Mouse (Mus musculus) testis, postnatal 10 days (tissue): Measurements from ENCODE around the gene Hist3h2a.

ENCODE experiments used
- DNase-seq: peaks from one replicate; pipeline ENCODE4 v3.0.0; 2021; ENCODE audit warnings: low spot score

The Hist3h2a gene

DNA sequence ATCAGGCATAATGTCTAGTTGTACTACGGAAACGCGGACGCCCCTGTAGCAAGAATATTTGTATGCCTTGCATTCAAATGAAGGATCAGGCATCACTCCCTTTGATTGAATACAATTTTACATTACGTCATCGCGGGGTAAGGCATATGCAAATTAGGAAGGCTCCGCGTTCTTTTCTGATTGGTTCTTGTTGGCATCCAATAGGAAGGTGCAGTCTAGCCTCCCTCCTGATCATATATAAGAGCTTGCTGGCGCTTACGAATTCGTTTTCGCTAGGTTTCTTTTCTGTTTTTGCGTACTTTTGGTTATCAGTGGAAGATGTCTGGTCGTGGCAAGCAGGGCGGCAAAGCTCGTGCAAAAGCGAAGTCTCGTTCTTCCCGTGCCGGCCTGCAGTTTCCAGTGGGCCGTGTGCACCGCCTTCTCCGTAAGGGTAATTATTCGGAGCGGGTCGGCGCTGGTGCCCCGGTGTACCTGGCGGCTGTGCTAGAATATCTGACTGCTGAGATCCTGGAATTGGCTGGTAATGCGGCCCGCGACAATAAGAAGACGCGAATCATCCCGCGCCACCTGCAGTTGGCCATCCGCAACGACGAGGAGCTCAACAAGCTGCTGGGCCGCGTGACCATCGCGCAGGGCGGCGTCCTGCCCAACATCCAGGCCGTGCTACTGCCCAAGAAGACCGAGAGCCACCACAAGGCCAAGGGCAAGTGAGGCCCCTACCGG is at the start of gene Hist3h2a, which contains the start of gene Trim17:
TSS of gene Hist3h2a (plus strand) at position 266 of the 723 bp plus-strand sequence.
TSS of gene Trim17 (plus strand) at position 266 of the 723 bp plus-strand sequence.
- DNase-seq, result peak; percentile 90

GRCm38 (mm10) chr11:58904838-58905237 is 49.6 kb upstream of the Hist3h2a start:
- DNase-seq, result no peak

- no peak for DNase-seq
These were observed 40.7 kb upstream of the Hist3h2a start for GRCm38 (mm10) chr11:58913776-58914175.

DNA sequence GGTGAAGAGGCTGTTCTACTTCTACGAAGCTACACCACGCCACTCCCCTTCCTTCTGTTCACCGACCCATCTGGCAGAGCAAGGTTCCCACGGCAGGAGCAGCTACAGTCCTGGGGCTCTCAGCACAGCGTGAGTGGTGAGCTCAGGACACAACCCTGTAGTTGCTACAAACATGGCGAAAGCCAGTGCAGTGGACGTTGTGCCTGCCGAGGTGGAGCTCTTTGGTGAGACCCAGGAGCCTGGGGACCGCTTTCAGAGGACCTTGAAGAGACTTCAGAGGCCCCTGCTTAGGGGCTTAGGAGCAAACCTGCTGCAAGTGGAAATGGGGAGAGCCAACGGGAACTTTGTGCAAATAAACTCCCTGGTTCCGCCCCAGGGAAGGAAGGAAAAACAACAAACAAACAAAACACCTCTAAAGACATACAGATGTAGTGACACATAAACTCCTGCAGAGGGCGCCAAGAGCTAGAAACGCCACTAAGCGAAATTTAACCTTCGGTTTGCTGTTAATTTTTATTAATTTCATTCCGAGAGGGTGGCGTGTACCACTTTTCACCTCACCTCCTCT is 39.9 kb upstream of the Hist3h2a start:
- no peak for DNase-seq

DNA sequence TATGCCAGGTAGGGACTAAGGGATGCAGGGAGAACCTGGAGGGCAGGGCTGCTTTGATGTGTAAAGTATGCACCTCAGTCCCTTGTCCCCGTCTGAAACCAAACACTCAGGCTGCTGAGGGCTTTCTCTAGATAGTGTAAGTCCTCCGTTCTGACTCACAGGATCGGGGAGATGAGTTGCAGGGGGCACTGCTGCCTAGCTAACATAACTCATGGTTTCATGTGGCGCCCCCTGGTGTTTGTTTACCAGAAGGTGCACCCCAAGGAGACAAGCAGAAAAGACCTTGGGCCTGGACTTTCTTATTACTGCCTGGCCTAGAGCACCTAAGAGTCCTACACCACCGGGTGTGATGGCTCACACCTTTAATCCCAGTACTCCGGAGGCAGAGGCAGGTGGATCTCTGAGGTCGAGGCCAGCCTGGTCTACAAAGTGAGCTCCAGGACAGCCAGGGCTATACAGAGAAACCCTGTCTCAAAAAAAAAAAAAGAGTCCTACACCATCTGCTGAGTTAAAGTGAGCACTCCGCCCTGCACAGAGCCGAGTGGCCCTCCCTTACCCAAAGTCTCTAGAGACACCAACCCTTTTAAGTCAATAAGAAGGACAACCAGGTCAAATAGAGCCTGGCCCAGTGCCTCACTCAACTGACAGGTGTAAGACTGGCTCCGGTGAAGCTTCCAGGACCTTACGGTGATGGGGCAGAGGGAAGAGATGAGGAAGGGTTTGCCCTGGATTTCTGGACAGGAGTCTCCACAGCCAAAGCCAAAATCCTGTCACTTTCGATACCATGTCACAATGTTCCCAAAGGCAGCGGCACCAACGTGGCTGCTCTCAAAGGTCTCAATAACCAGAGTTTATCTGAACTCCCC is 37.4 kb upstream of the Hist3h2a start:
- peak; percentile 78 for DNase-seq

GRCm38 (mm10) chr11:58917745-58918366 is 36.6 kb upstream of the Hist3h2a start, which contains the start of gene Btnl10:
Btnl10 (plus strand) TSS chr11:58917908.
- DNase-seq, result peak; percentile 77

GRCm38 (mm10) chr11:58918759-58919158 is 35.7 kb upstream of the Hist3h2a start:
- DNase-seq, result no peak

DNA sequence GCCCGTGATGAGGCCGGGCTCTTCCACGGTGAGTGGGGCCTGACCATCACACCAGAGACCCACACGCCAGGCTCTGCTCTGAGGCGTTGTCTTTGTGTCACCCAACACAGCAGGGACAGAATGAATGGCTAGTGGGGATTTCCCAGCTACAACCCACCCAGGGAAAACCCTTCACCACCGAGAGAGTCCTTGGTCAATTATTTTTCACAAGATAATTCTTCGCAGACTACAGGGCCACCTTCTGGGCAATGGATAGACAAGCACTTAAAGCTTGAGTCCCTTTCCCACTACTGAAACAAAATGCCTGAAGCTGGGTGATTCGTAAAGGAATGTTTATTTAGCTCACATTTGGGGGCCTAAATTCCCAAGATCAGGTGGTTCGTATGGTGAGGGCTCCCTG is 32.1 kb upstream of the Hist3h2a start:
- no peak for DNase-seq

DNA sequence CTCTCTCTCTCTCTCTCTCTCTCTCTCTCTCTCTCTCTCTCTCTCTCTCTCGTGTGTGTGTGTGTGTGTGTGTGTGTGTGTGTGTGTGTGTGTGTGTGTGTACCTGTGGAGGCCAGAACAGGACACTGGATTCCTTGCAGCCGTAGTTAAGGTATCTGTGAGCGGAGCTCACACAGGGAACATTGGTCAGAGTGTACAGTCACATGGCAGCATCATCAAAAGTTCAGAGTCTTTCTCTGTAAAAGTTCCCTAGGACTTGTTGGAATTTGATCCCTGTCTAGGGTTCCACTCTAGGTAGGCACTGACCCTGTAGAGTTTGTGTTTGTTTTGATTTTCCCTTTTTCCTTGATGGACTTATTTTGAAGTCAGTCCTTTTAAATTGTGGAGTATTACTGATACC is 27.8 kb upstream of the Hist3h2a start:
- DNase-seq, result no peak

DNA sequence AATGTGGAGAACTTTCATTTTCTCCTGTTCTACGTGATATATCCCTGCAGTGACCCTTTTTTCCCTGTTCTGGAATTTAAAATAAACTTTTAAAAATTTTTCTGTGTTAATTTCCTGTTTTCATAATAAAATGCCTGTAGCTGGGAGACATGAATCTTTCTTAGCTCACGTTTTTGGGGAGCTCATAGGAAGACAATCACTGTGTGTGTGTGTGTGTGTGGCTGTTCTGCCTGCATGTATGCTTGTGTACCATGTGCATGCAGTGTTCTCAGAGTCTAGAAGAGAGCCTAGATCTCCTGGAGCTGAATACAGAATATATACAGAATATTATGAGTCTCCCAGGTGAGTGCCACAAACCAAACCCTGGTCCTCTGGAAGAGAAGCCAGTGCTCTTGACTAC is 27.4 kb upstream of the Hist3h2a start:
- no peak for DNase-seq

DNA sequence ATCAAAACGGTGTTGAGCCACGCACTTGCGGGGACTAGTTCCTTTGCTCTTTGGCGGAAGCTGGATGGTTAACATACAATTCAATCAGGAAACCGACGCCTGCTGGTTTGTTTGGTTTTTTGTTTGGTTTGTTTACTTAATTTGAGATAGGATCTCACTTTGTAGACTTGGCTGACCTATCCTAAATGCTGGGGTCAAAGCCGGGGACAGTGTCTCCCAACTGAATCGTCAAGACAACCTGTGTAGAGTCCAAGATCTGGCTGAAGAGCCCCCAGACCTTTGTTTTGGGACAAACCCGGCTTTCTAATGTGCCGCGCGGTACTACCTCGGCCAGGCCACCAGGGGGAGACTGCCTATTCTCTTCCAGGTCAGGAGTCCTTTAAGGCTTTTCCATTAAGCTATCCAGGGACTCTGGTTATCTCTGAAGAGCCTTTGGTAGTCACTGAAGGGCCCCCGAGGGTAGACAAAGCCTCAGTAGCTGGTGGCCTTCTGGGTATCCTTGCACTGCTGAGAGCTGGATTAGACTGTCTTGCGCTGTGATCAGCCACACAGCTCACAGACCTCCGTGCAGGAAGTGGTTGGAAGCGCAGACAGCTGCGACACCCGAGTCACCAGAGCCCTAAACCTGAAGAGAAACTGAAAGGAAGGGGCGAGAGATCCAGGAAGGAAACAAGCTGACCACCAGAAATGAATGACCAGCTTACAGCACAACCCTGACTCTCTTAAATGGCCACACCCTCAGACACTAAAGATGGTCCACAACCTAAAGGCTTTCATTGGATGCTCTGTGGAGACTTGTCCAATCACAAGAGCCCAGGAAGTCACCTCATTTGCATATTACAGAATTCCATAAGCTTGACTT is 26.5 kb upstream of the Hist3h2a start:
- peak; percentile 77 for DNase-seq

DNA sequence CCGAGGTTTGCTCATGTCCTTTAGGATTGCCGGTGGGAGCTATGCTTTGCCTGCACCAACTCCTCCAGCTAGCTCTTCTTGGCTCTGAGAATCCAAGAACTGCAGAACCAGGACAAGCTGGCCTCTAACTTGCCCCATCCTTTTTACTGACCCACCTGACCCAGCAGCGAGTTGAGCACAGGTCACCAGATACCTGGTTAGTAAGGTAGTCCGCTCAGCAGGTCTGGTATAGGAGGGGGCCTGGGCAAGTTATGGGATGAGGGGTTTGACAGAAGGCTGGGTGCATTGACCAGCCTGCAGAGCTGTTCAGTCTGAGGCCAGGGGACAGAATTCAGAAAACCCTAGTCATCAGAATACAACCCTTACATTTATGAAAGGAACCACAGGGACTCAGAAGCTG is 25.4 kb upstream of the Hist3h2a start:
- DNase-seq, result no peak

GRCm38 (mm10) chr11:58929641-58930040 is 24.8 kb upstream of the Hist3h2a start:
- no peak for DNase-seq

GRCm38 (mm10) chr11:58930254-58930653 is 24.2 kb upstream of the Hist3h2a start:
- DNase-seq, result no peak

GRCm38 (mm10) chr11:58931576-58931975 is 22.9 kb upstream of the Hist3h2a start:
- DNase-seq, result no peak

GRCm38 (mm10) chr11:58937909-58938308 is 16.6 kb upstream of the Hist3h2a start:
- DNase-seq, result no peak

DNA sequence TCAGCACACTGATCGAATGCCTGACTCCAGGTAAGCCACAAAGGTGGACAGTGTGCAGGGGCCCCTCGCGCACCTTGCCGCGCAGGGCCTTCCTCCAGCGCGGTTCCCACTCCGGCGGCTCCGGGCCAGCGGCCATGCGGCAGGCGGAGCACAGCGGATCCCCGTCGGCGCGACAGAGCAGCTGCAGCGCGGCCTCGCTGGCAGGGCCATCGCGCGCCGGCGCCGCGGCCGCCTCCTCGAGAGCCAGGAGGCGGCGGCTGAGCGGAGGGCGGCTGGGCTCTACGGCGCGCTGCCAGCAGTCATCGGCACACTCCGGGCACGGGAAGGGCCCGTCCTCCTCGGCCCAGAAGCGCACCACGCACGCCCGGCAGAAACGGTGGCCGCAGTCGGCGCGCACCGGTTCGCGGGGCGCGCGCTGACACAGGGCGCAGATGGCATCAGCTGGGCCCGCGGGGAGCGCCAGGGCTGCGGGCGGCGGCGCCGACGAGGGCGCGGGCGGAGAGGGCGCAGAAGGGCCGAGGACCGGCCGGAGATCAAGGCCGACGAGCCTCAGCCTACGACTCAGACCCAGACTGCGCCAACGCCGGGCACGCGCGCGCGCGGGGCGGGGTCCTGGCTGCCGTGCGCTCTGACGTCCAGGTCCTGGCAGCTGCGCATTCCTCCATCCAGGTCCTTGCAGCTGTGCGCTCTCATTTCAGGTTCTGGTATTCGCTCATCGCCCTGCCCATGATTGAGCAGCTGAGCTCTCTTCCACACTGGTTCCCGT is 16.0 kb upstream of the Hist3h2a start, which contains the start of gene Rnf187:
TSS of gene Rnf187 (minus strand) at position 595 of the 766 bp plus-strand sequence.
- DNase-seq, result peak; percentile 93

- no peak for DNase-seq
These were observed 15.4 kb upstream of the Hist3h2a start for GRCm38 (mm10) chr11:58939088-58939439.

GRCm38 (mm10) chr11:58944136-58944535 is 10.3 kb upstream of the Hist3h2a start:
- DNase-seq, result no peak

GRCm38 (mm10) chr11:58947306-58947705 is 7.2 kb upstream of the Hist3h2a start:
- DNase-seq, result no peak
